Mouse (Mus musculus) ES-Bruce4 (cell line): ENCODE measurements around the gene Hoxd4. TPM values are rescaled to one million over a fixed set of nuclear protein-coding genes. Genes with fewer than 3 reads are reported as not detected.
A peak's percentile ranks its signal among the peaks of the same experiment; 100 is the strongest.

Experiments
- H3K27ac ChIP-seq: 2 replicates; pipeline ENCODE4 v1.5.1; 2012; ENCODE audit warnings: low read length, inconsistent platforms; ENCODE audit not compliant: insufficient read depth
- H3K27me3 ChIP-seq: 2 replicates; pipeline ENCODE4 v1.6.1; 2012; ENCODE audit warnings: mild to moderate bottlenecking, low read length, inconsistent platforms; ENCODE audit not compliant: control insufficient read depth, poor library complexity, insufficient read depth, severe bottlenecking
- H3K36me3 ChIP-seq: 2 replicates; pipeline ENCODE4 v1.6.1; 2012; ENCODE audit warnings: inconsistent platforms, mild to moderate bottlenecking, low read length, moderate library complexity; ENCODE audit not compliant: control insufficient read depth, poor library complexity, insufficient read depth, severe bottlenecking
- H3K4me1 ChIP-seq: one replicate; pipeline ENCODE4 v1.8.1; 2011; ENCODE audit warnings: low read length; ENCODE audit not compliant: control insufficient read depth, insufficient read depth
- H3K4me3 ChIP-seq: 2 replicates; pipeline ENCODE4 v1.5.1; 2011; ENCODE audit warnings: low read depth, mild to moderate bottlenecking, low read length
- H3K9ac ChIP-seq: 2 replicates; pipeline ENCODE4 v1.6.1; 2012; ENCODE audit warnings: low read depth, mild to moderate bottlenecking, inconsistent platforms; ENCODE audit not compliant: poor library complexity, severe bottlenecking
- H3K9me3 ChIP-seq: replicated peaks from 2 replicates; pipeline ENCODE4 v1.6.1; 2012; ENCODE audit warnings: mild to moderate bottlenecking, low read length, inconsistent platforms; ENCODE audit not compliant: control insufficient read depth, poor library complexity, insufficient read depth, severe bottlenecking
- CTCF ChIP-seq: IDR thresholded peaks from one replicate; pipeline ENCODE4 v1.8.1; 2011; ENCODE audit warnings: low read depth, low read length
- EP300 ChIP-seq: IDR thresholded peaks from 2 replicates; pipeline ENCODE4 v1.6.1; 2011; ENCODE audit warnings: low read depth, low read length; ENCODE audit not compliant: insufficient read depth
- POLR2A ChIP-seq: IDR thresholded peaks from one replicate; pipeline ENCODE4 v1.8.1; 2011; ENCODE audit warnings: low read length; ENCODE audit not compliant: insufficient read depth
- polyA plus RNA-seq: library from polyadenylated mRNA; stranded (reverse); fragments of >200 nt; gene quantifications from 2 replicates; pipeline ENCODE4 v1.2.4, GENCODE M21; 2011; ENCODE audit warnings: low read depth; ENCODE audit not compliant: missing spikeins, insufficient read depth, insufficient read length

Hoxd4 gene
- polyA plus RNA-seq, 1 experiment = 0.40 TPM

DNA sequence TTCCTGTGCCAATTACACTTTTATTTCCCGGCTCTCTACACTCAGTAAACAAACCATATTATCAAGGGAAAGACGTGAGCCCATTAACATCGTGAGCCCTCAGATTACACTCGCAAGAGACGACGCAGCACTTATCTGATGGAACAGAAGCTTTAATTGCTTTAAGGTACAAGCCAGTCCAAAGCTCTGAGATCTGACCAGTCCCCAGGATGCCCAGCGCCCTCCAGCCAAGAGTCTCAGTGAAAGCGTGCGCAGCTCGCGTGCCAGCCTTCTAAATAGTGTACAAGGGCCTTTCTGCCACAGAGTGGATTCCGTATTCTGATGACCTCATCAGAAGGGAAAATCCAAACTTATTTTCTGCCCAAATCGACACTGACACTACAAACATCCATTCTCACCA, 50.2 kb downstream of the Hoxd4 start:
- H3K4me3 ChIP-seq = no peak overlapping the region

GRCm38 (mm10) chr2:74762522-74763244, 51.0 kb downstream of the Hoxd4 start, which contains the start of gene Hoxd1:
Gene Hoxd1, plus strand, starts transcription at chr2:74762980.
- no peaks in the 10 kb centered on the region for H3K4me1 ChIP-seq
- peaks cover 35% of the 10 kb centered on the region for H3K27me3 ChIP-seq
- no peak within 1 kb of the TSS for H3K27ac ChIP-seq
- peak within 1 kb of the TSS; percentile 52 for H3K4me3 ChIP-seq
- TF ChIP-seq POLR2A = no peak
- no peak for TF ChIP-seq CTCF
- no peak for TF ChIP-seq EP300
- H3K9ac ChIP-seq = peak within 1 kb of the TSS; percentile 36
- no peaks in the 10 kb centered on the region for H3K36me3 ChIP-seq
- H3K9me3 ChIP-seq = no peaks in the 10 kb centered on the region

More for the DNA sequence above, 50.2 kb downstream of the Hoxd4 start:
- Histone ChIP-seq H3K9me3 (no peaks in the 10 kb centered on the region), H3K27me3 (peaks cover 35% of the 10 kb centered on the region), H3K36me3 (no peaks in the 10 kb centered on the region), H3K4me1 (no peaks in the 10 kb centered on the region), H3K9ac (no peak overlapping the region), H3K27ac (no peak overlapping the region)
- TF ChIP-seq POLR2A = no peak
- no peak for TF ChIP-seq EP300
- TF ChIP-seq CTCF = no peak

DNA sequence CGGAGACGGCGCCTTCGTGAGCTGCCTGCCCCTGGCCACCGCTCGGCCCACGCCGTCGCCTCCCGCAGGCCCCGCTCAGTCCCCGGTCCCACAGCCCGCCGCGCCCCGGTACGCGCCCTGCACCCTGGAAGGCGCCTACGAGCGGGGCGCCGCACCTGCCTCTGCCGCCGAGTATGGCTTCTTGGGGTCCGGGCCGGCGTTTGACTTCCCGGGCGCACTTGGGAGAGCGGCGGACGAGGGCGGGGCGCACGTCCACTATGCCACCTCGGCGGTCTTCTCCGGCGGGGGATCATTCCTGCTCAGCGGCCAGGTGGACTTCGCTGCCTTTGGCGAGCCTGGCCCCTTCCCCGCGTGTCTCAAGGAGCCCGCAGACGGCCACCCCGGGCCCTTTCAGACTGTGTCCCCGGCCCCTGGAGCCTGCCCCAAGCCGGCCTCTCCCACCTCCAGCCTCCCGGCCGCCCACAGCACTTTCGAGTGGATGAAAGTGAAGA, 51.6 kb downstream of the Hoxd4 start:
- H3K9ac ChIP-seq = peak overlapping the region; percentile 36

DNA sequence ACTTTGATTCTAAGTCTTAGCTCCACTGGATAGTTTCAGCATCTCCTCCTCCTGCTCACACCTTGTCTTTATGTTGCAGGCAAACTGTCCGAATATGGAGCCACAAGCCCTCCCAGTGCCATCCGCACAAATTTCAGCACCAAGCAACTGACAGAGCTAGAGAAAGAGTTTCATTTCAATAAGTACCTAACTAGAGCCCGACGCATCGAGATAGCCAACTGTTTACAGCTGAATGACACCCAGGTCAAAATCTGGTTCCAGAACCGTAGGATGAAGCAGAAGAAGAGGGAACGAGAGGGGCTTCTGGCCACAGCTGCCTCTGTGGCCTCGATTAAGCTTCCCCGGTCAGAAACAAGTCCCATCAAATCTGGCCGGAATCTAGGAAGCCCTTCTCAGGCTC, 52.2 kb downstream of the Hoxd4 start:
- H3K4me3 ChIP-seq = no peak overlapping the region
- no peak overlapping the region for H3K27ac ChIP-seq
- TF ChIP-seq EP300 (no peak), POLR2A (no peak), CTCF (no peak)
- H3K4me1 ChIP-seq = no peaks in the 10 kb centered on the region
- H3K9ac ChIP-seq = peak overlapping the region; percentile 36; the same call in 1 of the 2 replicates
- peaks cover 34% of the 10 kb centered on the region for H3K27me3 ChIP-seq
- no peaks in the 10 kb centered on the region for H3K9me3 ChIP-seq
- no peaks in the 10 kb centered on the region for H3K36me3 ChIP-seq

More for the DNA sequence above, 51.6 kb downstream of the Hoxd4 start:
- H3K4me3 ChIP-seq = peak overlapping the region; percentile 52
- H3K4me1 ChIP-seq = no peaks in the 10 kb centered on the region
- TF ChIP-seq CTCF (no peak), EP300 (no peak), POLR2A (no peak)
- H3K27me3 ChIP-seq = peaks cover 34% of the 10 kb centered on the region
- H3K9me3 ChIP-seq = no peaks in the 10 kb centered on the region
- no peak overlapping the region for H3K27ac ChIP-seq
- H3K36me3 ChIP-seq = no peaks in the 10 kb centered on the region

DNA sequence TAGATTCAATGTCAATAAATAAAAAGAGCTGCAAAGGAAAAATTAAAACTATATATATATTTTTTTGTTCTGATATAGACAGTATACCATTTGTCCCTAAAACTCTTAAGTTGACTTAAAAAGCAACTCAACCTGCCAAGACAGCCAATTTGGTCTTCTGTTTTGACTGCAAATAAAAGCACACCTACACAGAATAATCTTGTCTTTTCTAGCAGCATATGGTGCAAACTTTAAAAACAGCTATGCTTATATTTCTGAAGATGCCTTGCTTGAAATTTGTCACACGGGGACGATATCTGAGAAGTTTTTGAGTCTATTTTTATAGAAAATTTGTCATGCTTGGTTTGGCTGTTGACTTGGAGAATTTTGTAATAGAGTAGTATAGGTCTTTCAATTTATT, 62.6 kb downstream of the Hoxd4 start:
- no peaks in the 10 kb centered on the region for H3K9me3 ChIP-seq
- no peak overlapping the region for H3K4me3 ChIP-seq
- no peaks in the 10 kb centered on the region for H3K4me1 ChIP-seq
- TF ChIP-seq CTCF = no peak
- no peak for TF ChIP-seq EP300
- TF ChIP-seq POLR2A = no peak
- no peaks in the 10 kb centered on the region; the same call in 1 of the 2 replicates for H3K27me3 ChIP-seq
- no peaks in the 10 kb centered on the region for H3K36me3 ChIP-seq
- H3K9ac ChIP-seq = no peak overlapping the region
- no peak overlapping the region for H3K27ac ChIP-seq
